Mouse (Mus musculus) left cerebral cortex, adult 18-20 months (tissue): ENCODE data around the gene Trio. TPM values are rescaled to one million over a fixed set of nuclear protein-coding genes. Genes with fewer than 3 reads are reported as not detected.
A peak's percentile ranks its signal among the peaks of the same experiment; 100 is the strongest.

ENCODE experiments used
- DNase-seq, 2 experiments: peaks; one replicate each; pipeline ENCODE4 v3.0.0; 2021 to 2022; ENCODE audit warnings: low spot score in 2 of 2, mixed read lengths in 1 of 2
- total RNA-seq, 2 experiments: library from RNA; stranded (reverse); gene quantifications; 2 replicates each; pipeline ENCODE4 v1.2.3; 2021

The Trio gene
- total RNA-seq, 2 experiments from 2014 or later = 207 to 235 TPM

DNA sequence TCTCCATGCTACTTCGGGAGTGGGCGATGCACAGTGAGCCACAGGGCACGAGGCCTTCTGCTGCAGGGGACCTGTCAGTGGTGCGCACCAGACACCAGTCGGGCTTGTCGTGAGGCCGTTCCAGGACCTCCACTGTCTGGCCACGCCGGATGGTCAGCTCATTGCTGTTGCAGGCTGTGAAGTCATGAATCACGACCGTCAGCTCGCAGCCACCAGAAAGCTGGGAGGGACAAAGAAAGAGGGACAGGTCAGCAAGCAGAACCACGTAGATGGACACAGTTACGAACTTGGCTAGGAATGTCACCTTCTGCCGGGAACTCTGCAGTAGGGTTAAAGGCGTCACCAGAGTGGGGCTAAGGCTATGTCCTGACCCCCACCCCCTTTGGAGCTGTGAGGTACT, 220.0 kb downstream of the Trio start:
- no peak for DNase-seq

DNA sequence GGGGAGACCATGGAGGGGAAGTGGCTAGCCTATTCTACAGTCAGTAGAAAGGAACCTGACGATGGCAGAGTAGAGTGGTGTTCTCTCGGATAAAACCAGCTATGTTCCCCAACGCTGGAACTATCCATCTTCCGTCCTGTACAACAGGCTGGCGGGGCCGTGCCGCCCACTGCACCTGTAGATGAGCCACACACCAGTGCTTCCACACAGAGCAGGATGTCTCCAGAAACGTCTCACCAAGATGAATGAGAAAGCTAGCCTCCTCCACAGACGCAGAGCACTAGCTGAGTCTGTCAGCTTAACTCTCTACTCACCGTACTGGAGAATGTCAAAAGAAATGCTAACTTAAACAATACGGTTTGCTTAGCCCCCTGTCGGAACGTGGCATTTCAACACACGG, 221.2 kb downstream of the Trio start:
- peak in 1 of 2 experiments; percentile 50 for DNase-seq

DNA sequence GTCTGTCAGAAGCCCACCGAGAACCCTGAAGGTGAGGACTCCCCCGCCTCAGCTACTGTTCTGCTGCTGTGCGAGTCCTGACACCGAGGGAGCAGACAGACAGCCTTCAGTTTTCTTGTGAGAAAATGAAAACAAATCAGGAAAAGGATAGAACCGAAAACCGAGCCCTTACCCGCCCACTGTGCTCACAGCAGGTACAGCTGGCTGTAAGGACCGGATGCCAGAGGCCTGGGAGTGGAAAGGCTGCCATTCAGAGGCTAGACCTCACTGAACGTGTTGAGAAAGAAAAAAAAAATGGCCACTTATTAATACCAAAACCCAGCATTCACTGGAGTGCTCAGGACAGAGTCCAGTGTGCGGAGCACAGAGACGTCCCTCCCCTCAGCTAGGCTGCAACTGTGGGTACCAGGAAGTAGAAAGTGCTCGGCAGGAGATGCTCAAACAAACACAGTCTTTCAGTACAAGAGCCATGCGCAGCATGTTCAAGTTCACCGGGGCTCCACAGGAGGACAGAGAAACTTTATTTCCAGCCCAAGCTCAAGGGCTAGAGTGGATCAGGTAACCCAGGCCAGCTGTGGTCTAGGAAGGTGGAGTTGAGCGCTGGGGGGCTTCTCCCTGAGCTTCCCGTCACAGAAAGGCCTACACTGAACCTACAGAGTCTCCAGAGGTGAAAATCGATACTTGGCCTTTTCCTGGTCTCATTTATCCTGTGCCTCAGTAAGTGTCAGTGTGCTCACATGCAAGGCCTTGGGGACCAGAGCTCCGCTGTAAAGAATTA, 221.9 kb downstream of the Trio start:
- no peak for DNase-seq

DNA sequence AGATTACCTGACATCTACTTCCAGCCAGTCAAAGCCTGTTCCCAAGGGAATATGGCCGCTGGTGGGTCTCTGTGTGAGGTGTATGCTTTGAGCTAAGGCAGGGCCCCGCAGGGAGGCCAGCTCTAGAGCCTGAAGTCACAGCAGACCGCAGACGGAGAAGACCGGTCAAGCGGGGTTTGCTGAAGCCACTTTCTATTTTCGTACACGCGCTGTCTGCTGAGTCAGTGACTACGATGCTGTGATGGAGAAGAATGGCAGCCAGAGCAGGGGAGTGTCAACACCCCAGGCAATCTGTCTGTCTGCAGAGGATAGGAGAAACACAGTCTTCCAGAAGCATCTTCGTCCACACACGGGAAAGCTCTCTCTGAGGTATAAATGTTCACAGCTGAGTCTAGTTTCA, 223.4 kb downstream of the Trio start:
- no peak for DNase-seq

DNA sequence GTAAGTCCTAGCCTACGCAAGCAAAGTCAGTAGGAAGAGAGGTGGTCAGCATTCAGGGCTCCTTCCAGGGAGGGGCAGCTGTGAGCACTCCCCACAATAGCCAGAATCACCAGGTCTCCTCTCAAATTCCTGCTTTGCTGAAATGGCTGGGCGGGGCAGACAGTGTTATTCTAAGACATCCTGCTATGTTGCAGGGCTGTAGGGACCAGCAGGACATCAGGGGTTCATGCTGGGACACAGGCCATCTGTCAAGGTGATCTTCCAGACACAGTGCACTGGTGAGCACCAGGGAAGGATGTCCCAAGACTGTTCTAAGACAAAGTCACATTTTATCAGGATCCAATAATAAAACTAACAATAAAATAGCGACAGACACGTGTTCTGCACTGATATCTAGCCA, 224.5 kb downstream of the Trio start:
- no peak for DNase-seq

DNA sequence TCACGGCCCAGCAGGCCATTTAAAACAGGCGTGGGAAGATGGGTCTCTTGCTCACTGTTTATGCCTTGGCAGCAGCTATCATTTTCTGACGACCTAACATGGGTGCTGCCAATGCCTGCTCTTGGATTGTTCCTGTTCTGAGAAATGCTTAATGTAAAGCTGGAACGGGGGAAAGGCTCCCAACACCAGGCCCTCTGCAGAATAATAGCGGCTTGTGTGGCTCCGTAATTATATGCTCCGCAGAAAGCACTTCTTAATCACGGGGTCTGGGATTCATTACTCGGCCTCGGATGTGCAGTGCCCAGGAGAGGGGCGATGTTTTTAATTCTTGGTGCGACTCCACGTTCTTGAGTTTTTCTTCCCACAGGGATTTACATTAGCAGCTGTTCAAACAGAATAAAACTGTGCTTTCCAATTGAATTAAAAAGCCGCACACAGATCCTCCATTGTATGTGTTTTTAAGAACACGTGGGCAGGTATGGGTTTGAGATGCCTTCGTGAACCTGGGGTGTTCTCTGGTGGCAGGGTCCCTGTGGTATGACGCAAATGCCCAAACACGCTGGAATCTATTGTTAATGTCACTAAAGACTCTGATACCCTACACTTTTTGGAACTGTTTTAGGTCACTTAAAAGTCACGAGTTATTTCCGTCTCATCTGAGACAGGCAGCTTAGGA, 228.0 kb downstream of the Trio start:
- no peak for DNase-seq

DNA sequence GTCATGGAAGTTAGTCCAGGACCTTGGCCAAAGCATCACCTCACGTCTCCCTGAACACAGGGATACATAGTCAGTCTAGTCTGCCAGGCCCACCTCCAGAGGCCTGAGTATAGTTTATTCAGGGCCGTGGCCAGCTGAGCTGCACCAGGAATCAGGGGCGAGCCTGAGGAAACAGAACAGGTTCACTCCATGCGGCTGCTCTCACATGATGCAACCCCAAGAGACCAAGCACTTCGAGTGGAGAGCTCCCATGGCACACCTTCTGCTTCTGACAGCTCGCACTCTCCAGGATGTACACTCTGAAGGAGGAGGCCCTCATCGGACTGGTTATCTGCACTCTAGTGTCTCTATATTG, 228.8 kb downstream of the Trio start:
- no peak for DNase-seq

DNA sequence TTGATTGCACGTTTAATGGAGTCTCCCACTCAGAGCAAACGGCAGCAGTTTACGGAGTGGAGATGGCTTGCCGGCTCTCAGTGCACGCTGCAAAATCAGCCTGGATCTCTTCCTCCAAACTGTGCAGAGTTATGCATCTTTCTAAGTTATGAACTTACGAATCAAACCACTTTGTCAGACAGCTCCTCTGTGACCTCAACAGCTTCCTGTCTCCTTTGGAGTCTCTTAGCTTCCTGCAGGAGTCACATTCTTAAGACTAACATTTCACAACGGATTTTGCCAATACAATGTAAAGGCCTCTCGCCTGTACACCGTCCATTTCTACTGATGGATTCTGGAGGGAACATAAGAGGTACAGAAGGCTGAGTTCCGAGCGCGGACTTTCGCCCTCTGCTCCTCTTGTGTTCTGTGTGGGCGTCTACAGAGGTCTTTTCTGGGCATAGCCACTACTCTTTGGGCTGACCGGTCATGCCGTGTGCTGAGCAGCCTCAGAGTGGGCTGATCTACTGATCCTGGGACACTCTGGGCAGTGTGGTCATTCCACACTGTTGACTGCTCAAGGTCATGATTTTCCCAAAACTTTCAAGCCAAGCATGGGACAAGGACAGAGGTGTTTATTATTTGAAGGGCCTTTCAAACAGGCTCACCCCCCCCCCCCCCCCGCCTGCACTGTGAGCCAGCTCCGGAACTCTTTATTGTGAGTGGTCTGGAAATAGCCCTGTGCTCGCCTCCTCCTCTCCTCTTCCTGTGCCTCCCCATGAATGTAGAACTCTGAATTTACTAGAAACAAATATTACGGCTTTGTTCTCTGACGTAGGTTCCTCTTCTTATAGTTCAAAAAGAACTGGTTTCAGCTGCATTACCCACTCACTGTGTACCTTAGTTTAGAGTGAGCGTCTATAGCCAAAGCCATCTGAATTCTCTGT, 229.4 kb downstream of the Trio start:
- DNase-seq = peak in 1 of 2 experiments; percentile 5

DNA sequence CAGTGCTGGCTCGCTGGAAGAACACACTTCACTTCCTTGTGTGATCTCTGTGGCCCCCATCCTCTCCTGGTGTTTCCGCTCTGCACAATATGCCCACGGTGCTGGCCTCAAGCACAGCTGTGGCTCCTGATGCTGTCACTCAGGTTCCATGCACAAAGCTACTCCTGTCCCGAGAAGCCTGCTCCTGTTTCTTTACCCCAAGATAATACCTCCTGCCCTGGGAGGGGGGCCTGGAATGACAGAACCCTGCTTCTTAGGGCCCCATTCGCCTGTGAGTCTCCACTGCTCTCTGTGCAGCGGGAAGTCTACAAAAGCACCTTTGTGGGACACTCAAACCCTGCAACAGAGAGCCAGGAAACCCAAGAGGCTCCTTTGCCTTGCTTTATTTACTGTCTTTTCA, 232.4 kb downstream of the Trio start:
- no peak for DNase-seq

DNA sequence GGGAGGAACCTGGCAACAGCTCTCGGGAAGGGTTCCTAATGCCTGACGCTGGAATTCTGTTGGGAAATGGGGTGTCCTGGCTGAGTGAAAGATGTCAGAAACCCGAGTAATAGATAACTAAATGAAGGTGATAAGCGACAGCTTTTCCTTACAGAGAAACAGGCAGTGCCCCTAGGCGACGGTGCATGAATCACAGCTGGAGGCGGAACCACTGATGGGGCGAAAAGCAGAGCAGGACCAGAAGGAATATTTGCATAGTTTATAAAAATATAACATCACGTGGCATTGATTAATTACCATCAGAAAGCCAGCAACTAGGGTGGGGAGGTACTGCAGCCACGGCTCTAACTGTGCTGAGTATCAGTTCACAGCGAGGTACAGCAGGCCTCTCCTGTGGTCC, 233.2 kb downstream of the Trio start:
- no peak for DNase-seq

DNA sequence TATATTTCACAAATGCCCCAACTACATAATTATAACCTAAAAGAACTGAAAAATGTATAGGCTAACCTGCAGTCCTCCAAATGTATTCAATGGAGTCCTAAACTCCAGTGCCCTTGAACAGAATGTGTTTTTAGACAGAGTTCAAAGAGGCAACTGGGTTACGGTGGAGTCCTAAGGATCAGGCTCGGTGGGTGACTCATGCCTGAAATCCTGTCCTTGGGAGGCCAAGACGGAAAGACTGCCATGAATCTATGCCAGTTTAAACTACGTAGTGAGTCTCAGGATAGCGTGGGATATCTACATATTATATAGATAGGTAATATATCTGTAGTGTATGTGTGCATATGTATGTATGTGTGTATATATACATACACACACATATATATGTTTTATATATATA, 234.5 kb downstream of the Trio start:
- DNase-seq = no peak

DNA sequence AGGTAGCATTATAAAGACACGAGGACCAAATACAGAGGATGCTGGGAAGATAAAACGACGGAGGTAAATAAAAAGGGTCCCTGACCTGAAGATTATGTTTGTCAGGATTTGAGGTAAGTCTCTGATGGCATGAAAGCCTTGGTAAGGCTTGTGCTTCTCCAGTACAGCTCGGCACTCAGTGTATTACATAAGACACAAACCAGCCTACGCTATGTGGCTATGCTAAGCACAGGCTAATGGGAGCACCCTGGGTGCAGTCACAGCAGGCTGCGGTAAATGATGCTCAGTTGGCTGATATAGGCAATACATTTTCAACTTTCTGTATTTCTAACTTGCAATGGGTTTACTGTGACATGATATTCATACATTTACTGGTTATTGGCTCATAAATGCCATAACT, 234.9 kb downstream of the Trio start:
- DNase-seq = peak in 1 of 2 experiments; percentile 27

DNA sequence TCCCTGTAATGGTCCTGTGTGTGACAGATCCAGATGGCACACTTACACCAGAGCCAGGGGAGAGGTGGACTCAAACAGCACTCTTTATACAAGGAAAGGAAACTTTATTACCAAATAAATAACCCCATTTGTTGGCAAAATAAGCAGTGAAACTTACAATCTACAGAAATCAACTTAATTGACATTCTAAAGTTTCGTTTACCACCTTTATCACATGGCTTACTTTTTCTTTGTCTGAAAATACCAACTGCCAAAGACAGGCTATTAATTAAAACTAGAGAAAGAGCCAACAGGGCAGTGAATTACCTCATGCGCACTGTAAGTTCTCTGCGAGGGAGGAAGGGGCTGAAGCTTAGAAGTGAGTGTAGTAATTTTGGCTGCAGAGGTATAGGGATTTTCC, 236.3 kb downstream of the Trio start:
- DNase-seq = no peak

DNA sequence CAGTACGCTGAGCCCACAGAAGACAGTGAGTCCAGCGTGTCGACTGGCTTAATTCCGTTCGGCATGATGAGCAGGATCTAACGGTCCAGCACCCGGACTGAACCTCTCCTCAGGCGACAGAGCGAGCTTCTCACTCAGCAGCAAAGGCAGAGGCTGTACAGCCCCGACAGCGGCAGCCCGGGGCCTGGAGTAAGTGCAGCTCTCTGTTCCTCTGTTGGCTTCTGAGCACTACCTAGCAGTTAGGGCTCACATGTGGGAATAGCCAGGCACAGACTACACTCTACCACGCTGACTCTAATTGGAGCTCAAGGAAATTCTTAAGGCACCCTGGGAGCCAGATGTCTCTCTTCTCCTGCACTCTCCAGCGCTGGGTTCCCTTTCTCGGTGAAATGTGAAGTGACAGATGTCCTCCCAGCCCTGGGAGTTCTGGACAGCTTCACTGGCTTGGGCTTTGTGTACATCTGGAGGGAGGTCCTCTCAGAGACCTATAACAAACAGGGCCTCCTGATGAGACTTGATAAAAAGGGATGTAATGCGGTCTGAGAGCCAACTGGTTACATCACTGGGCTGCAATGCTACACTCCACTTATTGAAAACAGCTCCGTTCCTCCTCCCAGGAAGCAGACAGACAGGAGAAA, 237.4 kb downstream of the Trio start:
- DNase-seq = no peak

DNA sequence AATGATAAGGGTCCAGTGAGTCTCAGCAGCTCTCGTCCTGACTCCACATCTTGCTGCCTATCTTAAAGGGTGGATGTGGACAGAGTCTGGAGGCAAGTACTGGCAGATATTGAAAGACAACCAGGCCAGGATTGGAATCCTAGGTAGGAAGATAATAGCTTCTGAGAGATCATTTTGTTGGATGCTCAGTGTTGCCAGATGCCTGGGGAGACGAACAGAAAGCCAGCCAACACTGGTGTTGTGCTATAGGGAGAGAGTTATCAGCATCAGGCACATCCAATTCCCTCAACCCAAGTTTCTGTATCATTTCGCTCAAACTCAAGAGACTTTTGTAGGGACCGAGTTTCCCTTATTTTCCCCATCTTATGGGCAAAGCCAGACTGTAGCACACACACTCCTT, 238.5 kb downstream of the Trio start:
- no peak for DNase-seq

DNA sequence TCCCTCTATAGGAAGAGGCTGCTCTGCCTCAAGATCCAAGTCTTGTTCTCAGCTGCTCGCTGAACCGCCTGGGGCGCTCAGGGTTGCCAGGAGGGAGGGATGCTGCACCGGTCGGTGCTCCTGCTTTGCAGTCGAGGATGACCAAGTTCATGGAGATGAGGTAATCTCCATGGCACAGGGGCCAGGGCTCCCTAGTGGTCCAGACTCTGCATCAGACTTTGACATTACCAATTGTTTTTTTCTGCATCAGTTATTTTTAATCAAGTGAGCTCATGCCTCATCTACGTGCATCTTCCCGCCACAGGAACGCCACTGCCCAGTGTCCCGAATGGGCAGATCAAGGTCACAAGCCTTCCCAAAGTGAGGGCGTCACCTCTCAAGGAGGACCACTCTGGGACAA, 239.2 kb downstream of the Trio start:
- DNase-seq = no peak

DNA sequence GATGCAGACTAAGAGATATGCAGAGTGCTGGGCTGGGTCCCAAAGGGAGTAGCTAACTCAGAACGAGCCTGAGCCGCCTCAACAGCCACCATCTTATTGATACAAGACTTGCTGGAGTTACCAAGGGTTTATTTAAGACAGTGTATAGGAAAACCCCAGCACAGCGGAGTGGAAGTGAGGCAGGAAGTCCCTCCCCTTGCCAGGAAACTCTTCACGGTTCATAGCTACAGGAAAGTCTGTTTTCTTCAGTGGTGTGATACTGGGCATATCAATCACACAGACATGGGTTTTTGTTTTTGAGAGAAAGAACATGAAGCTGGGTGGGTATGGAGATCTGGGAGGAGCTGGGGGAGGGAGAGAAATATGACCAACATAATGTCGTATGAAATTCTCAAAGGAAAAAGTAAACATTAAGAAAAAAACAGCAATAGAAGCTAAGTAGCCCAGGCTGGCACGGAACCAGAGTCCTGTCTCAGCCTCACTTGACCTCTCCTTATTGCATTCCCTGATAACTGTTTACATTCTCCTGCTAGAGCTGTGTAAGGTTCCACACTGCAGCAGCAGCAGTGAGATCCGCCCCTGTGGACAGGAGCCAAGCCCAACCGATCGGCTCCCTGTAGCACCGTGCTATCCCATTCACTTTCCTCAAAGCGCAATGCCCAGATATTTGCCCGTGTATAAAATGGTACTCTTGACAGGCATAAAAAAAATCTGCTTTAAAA, 240.2 kb downstream of the Trio start:
- DNase-seq = no peak

DNA sequence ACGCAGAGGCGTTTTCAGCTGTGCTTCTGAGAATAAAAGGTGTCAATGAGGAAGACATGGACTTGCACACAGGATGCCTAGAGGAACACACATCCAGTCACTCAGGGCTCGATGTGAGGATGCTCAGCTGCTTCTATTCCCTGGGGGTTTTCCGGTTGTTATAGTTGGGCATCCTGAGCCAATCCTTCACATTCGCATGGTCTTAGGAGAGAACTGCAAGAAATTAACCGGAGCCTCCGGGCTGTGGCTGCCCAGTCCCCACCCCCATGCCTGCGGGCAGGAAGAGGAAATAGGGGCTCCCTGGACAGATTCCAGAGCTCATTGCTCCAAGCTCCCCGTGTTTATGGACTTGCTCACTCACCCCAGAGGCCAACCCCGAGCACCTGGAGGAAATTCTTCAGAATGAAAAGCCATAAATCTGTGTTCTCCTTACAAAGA, 241.5 kb downstream of the Trio start:
- no peak for DNase-seq

DNA sequence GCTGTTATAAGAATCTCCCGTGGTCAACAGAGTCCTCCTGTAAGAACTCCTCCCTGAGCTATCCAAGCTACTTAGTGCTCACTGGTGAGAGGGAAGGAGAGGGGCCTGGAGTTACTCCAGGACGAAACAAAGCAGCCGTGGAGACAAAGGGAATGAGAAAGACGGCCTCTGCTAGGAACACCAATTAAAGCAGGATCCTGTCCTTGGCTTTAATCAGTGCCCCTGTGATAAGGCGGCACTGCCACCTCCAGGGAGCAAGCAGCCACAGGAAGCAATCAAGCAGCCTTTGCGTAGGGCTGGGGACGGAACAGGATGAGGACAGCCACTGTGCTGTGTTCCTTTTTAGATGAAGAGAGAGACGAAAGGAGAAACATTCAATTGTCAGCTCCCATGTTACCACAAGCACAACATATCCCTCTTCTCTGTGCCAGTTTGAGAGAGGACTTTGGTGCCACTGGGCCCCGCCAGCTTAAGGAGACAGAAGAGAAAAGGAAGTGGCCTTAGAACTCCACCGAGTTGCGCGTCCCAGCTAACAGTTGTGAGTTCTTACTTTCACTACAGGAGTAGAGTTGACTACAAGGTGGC, 242.0 kb downstream of the Trio start:
- DNase-seq = no peak

DNA sequence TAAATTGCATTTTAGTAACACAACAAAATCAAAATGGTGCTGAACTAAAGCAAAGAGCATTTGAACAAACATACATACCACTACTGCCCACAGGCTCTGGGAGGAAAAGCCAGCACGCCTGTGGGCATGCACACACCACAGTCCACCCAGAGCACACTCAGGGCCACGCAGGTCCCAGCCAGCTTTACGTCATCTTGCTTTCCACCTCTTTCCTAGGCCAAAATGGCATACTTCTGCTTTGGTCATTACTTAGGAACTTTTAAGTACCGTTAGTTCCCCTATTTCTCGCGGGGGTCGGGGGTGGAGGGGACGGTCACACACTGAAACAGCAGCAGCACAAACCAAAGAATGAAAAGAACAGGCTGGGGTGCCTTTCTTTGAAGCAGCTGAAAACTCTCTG, 242.6 kb downstream of the Trio start:
- no peak for DNase-seq
